Mouse (Mus musculus) testis, adult 2 months (tissue): ENCODE measurements around the gene Uchl1. TPM values are rescaled to one million over a fixed set of nuclear protein-coding genes. Genes with fewer than 3 reads are reported as not detected.

ENCODE experiments used
- H3K27ac ChIP-seq: fragments of 200-500 bp; 2 replicates; pipeline ENCODE4 v1.5.1; 2012; ENCODE audit warnings: low read depth, low read length; ENCODE audit not compliant: control insufficient read depth, insufficient read depth
- H3K27me3 ChIP-seq: fragments of 200-500 bp; 2 replicates; pipeline ENCODE4 v1.6.1; 2012; ENCODE audit warnings: mild to moderate bottlenecking, low read length, moderate library complexity; ENCODE audit not compliant: control insufficient read depth, insufficient read depth
- H3K36me3 ChIP-seq: fragments of 200-500 bp; 2 replicates; pipeline ENCODE4 v1.6.1; 2012; ENCODE audit warnings: mild to moderate bottlenecking, low read length; ENCODE audit not compliant: control insufficient read depth, insufficient read depth
- H3K4me1 ChIP-seq: fragments of 200-500 bp; 2 replicates; pipeline ENCODE4 v1.6.1; 2012; ENCODE audit warnings: low read length; ENCODE audit not compliant: control insufficient read depth, insufficient read depth
- H3K4me3 ChIP-seq: fragments of 200-500 bp; 2 replicates; pipeline ENCODE4 v1.5.1; 2012; ENCODE audit warnings: low read depth, mild to moderate bottlenecking, low read length, moderate library complexity, mixed read lengths; ENCODE audit not compliant: control insufficient read depth
- CTCF ChIP-seq: fragments of 200-500 bp; IDR thresholded peaks from 2 replicates; pipeline ENCODE4 v1.5.1; 2012; ENCODE audit warnings: low read depth, mild to moderate bottlenecking, inconsistent platforms, low read length, moderate library complexity; ENCODE audit not compliant: control insufficient read depth, insufficient read depth, insufficient replicate concordance
- POLR2A ChIP-seq: fragments of 200-500 bp; IDR thresholded peaks from 2 replicates; pipeline ENCODE4 v1.6.1; 2012; ENCODE audit warnings: low read depth, mild to moderate bottlenecking, inconsistent platforms, low read length, moderate library complexity; ENCODE audit not compliant: control insufficient read depth
- polyA plus RNA-seq: library from polyadenylated mRNA; depleted of rRNA; stranded (reverse); fragments of >200 nt; gene quantifications from 2 replicates; pipeline ENCODE4 v1.2.3, GENCODE M21; 2012; rRNA removed

The Uchl1 gene
- polyA plus RNA-seq, 1 experiment: 98.7 TPM

- no peaks in the 10 kb centered on the region for H3K36me3 ChIP-seq
- no peak overlapping the region for H3K27ac ChIP-seq
- H3K27me3 ChIP-seq: no peaks in the 10 kb centered on the region
- peaks cover 4% of the 10 kb centered on the region for H3K4me1 ChIP-seq
- H3K4me3 ChIP-seq: no peak overlapping the region
- TF ChIP-seq POLR2A: no peak
- TF ChIP-seq CTCF: no peak
Observed at GRCm38 (mm10) chr5:66723037-66723436, 47.1 kb downstream of the Uchl1 start.

- no peak for TF ChIP-seq CTCF
- TF ChIP-seq POLR2A: no peak
- H3K27ac ChIP-seq: no peak overlapping the region
Observed at GRCm38 (mm10) chr5:66723626-66724025, 47.7 kb downstream of the Uchl1 start.

GRCm38 (mm10) chr5:66729306-66729705 lies 53.4 kb downstream of the Uchl1 start:
- Histone ChIP-seq H3K27ac (no peak overlapping the region), H3K4me1 (no peaks in the 10 kb centered on the region), H3K4me3 (no peak overlapping the region), H3K36me3 (no peaks in the 10 kb centered on the region), H3K27me3 (no peaks in the 10 kb centered on the region)
- TF ChIP-seq POLR2A (no peak), CTCF (no peak)

More at GRCm38 (mm10) chr5:66723626-66724025, 47.7 kb downstream of the Uchl1 start:
- no peaks in the 10 kb centered on the region for H3K36me3 ChIP-seq
- H3K4me1 ChIP-seq: peaks cover 4% of the 10 kb centered on the region
- H3K27me3 ChIP-seq: no peaks in the 10 kb centered on the region
- no peak overlapping the region for H3K4me3 ChIP-seq

- Histone ChIP-seq H3K4me3 (no peak overlapping the region), H3K27ac (no peak overlapping the region), H3K27me3 (no peaks in the 10 kb centered on the region), H3K4me1 (no peaks in the 10 kb centered on the region), H3K36me3 (no peaks in the 10 kb centered on the region)
- no peak for TF ChIP-seq POLR2A
- TF ChIP-seq CTCF: no peak
Observed at GRCm38 (mm10) chr5:66730621-66731301, 54.9 kb downstream of the Uchl1 start.

GRCm38 (mm10) chr5:66731302-66731697 lies 55.4 kb downstream of the Uchl1 start:
- H3K4me1 ChIP-seq: no peaks in the 10 kb centered on the region
- H3K27ac ChIP-seq: no peak overlapping the region
- H3K4me3 ChIP-seq: no peak overlapping the region
- no peaks in the 10 kb centered on the region for H3K36me3 ChIP-seq
- TF ChIP-seq POLR2A (no peak), CTCF (no peak)
- H3K27me3 ChIP-seq: no peaks in the 10 kb centered on the region

- Histone ChIP-seq H3K27ac (no peak overlapping the region), H3K36me3 (no peaks in the 10 kb centered on the region), H3K27me3 (no peaks in the 10 kb centered on the region), H3K4me1 (no peaks in the 10 kb centered on the region), H3K4me3 (no peak overlapping the region)
- TF ChIP-seq POLR2A (no peak), CTCF (no peak)
Observed at GRCm38 (mm10) chr5:66733556-66733955, 57.7 kb downstream of the Uchl1 start.

Other genes starting within 250 kb of the Uchl1 start
- 0.73 and 1.2 TPM in 2 replicates for gene Apbb2, start 57.3 kb upstream of the Uchl1 start, polyA plus RNA-seq
- 22.0 and 23.9 TPM in 2 replicates for gene Limch1, start 69.7 kb downstream of the Uchl1 start, polyA plus RNA-seq